Mouse (Mus musculus) CD8-positive naive resting alpha-beta T cell, adult 2 months (primary cell): ENCODE results near the gene Igf1.

Experiments used
- DNase-seq, 2 experiments: peaks; one replicate each; pipeline ENCODE4 v3.0.0; 2022; ENCODE audit warnings: low read depth in 2 of 2, low spot score in 2 of 2

Igf1 gene

DNA sequence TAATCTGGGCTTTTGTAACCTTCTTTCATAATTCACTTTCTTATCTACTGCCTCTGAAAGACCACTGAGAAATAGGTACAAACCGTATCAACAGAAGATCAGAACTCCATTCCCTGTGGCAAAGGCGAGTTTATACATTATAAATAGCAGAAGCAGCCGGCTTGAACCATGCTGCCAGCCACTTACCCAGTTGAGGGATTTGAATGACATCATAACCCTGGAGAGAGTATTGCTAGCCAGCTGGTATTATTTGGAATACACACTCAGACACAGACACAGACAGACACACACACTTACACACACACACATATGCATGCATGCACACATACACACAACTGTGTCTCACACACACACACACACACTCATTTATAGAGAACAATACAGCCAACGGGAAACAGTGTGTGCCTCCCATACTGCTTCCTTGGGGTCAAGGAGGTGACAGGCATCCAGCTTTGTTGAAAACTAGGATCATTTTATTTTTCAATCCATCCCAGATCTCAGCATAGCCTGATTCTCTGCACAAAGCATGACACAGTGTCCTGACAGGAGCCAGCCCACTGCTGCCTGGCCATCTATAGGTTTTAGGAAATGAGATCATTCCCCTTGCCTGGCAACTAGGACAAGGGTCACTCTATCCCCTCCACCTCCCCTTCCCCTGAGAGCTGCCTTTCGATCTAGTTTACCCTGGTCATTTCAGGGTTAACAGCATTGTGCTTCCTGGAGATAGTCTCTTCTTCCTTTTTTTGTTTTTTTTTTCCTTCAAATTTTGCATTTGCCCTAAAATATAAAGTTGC lies at the start of gene Igf1:
Igf1 (plus strand) TSS at position 253 of the 794 bp plus-strand sequence.
- DNase-seq, result no peak

DNA sequence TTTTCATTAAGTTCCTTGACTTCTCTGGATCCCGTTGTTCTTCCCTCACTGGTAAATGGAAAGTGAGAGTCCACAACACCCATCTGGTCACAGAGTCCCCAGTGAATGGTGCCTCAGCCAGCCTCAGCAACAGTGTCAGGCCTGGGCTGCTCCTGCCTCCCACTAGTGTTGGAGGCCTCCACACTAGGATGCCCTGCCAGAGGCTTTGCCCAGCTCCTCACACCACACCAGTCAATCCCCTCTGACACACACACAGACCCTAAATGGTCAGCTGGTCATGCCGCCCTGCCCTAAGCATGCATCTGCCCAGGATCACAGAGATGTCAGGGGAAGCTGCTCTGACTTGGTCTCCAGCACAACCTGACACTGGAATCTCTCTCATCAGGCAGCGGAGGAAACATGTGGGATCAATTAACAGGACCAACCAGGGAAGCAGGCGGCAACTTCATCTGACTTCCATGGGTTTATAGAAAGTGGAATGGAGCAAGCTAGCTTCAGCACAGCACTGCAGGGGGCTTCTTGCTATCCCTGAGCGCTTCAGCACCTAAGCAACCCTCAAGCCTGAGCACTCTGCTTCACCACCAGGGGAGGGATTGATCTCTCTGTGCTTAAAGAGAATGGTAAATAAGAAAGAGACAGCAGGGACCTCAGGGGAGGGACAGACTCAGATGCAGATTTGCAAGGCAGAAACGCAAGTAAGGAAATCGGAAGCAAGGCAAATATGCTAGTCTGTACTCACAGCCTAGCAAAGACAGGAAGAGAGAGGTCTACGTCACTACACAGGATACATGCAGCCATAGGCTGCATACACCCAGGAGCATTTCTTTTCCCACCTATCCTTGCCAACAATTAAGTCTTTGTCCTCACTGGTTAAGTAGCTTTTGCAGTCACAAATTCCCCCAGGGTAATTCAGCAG lies 45.6 kb upstream of the Igf1 start:
- DNase-seq, result no peak

DNA sequence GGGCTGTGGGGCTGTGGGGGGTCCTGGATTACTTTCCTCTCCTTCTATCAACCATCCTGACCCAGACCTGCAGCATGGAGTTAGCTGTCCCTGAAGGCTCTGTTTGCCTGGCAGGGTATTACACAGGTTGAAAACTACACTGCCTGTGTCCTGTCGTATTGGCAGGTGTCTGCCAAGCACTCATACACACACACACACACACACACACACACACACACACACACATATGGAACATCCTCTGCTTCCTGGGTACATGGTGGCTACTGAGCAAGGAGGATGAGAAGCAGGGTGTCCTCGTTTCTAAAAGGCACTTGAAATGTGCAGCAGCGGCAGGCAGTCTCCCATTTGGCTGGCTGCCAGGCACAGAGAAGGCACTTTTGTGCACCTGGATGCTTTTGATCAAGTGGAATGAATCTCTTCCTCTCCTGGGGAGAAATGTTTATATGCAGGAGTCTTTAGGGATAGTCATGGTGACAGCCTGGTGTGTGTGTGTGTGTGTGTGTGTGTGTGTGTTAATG lies 44.9 kb upstream of the Igf1 start:
- DNase-seq, result no peak

DNA sequence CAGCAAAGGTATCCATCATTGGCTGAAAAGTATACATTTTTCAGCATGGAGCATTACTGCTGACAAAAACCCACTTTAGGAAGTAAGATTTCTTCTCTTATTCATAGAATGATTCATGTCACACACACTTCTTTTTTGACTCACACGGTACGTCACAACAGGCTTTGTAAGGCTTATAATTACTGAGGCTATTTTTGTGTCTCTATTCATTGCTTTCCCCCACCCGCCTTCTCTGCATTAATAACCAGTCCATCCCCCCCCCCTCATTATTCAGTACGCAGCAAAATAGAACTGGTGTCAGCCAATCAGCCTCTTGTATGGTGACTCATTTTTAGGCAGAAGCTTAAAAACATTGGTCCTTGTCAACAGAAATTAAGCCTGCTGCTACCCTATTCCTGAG lies 41.2 kb upstream of the Igf1 start:
- no peak for DNase-seq

DNA sequence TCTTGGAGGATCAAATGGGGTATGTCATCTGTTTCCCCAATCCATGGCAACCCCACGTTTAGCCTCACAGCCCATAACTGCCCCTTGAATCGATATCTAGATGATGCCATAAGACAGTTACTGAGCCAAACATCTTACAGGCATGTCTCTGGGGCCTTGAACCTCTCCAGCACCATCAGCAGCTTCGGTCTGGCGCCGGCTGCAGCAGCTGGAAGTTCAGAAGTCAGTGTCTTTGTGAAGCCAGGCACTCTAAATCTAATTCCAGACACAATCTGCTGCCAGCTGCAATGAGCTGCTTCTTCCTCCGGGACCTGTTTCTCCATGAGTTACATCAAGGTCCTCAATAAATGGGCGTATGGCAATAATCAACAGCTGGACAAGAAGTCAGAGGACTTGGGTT lies 40.3 kb upstream of the Igf1 start:
- DNase-seq, result no peak

DNA sequence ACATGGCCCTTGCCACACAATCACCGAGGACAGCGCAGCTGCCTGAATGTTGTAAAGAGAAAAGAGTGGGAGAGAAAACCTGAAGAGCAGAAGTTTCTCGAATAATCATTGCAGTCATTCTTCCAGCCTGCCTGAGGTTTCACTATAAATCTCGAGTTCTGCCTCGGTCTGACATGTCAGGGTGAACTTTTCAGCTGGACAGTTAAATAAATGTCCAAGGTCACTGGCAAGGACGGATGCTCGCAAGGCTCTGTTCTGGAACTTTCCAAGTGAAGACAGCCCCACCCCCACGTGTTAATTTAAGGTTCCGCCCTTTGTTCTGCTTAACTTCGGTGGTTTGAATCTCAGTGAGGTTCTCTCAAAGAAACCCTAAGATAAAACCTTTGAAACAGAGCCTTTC lies 36.2 kb upstream of the Igf1 start:
- DNase-seq, result no peak

DNA sequence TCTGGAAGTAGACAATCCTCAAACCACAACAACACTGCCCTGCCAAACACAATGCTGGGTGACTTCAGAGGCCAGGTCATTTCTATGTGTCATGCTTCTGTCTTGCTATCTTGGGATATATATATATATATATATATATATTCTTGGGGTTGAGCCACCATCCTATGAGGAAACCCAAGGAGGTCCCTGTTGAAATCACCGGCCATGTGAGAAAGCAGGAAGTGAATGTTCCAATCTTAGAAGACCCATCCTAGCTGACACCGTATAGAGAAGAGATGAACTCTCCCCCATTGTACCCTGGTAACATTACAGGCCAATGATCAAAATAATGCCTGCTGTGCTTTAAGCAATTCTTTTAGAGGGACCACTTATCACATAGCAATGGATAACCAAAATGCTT lies 28.1 kb upstream of the Igf1 start:
- no peak for DNase-seq

DNA sequence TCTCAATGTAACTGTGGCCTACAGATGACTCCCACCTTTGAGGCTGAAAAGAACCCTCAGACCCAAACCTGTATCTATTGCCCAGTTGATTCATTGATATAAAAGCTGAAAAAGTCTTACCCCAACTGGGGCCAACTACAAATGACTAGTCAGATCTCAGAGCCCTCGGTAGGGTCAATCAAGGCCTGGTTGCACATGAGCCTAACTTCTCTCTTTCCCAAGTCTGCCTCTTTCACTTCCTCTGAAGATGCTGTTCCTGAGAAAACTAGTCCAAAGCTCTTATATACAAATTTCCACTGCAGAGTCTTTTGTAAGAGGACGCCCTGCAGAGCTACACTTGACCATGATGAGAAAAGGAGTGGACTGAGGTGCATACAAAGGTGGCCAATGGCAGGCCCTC lies 27.4 kb upstream of the Igf1 start:
- no peak for DNase-seq

DNA sequence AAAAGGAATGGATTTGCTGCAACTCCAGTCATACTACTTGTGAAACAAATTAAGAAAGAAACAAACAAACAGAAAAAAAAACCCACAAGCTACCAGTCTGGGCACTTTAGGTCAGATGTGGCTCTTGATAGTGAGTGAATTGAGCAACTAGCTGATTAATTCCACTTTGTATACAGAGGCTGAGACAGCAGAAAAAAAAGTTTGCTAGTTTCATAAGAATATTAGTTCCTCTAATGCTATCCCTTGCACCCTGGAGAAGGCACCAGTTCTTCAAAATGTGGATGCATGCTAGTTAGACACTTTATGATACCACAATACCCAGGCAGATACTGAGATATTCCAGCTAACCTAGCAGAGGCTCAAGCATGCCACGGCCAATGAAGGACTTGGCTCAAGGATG lies 26.0 kb upstream of the Igf1 start:
- no peak for DNase-seq

DNA sequence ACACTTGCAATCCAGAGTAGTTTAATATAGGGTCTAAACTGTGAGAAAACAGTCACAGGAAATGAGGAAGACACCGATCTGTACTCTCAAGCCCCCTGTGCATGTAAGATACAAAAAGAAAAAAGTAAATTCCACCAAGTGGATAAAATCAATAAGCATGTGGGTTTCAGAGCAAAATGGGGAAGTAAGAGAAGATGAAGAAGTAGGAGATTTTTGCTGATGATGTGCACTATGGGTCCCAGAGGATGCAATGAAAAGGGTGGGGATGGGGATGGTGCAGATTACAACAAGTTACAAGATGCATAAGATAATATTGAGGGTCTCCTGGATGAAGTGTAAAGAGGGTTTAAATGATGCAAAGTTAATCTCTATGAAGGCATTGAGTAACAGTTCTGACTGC lies 18.6 kb upstream of the Igf1 start:
- DNase-seq, result no peak

DNA sequence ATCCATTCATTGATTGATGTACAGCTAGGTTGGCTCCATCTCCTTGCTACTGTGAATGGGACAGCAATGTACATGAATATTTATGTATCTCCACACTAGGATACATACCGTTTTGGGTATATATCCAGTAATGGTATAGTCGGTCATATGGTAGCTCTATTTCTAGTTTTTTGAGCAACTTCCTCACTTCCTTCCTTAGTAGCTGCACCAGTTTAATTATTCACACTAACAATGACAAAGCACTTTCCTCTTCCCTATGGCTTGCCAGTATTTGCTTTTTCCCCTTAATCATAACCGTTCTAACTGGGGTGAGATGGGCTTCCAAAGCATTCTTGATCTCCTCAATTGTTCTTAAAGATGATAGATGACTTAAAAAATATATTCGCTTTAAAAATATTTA lies 15.6 kb upstream of the Igf1 start:
- DNase-seq, result no peak

DNA sequence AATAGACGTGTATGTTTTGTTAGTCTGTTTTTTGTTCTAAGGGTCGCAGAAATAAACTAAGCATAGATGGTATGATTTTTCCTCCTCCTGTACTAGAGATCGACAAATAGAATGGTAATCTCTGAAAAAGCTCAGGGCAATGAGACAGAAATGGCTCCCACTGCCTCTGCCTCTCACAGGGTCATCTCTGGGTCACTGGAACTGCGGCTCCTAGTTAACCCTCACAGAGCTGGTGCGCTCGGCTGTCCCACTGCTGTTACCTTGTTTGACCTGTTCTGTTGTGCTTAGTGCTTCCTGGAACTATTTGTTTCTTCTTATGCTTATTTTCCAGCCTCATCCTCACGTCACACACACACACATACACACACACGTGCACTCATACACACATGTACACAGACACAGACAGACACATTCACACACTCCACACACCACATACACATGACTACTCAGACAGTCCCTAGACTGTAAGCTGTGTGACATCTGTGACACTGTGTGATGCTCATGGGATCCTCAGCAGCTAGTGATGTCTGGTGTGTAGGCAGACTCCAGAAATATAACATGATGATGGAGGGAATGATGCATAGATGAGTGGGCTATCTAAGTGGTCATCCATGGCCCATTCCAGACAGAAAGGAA lies 13.0 kb upstream of the Igf1 start:
- no peak for DNase-seq

DNA sequence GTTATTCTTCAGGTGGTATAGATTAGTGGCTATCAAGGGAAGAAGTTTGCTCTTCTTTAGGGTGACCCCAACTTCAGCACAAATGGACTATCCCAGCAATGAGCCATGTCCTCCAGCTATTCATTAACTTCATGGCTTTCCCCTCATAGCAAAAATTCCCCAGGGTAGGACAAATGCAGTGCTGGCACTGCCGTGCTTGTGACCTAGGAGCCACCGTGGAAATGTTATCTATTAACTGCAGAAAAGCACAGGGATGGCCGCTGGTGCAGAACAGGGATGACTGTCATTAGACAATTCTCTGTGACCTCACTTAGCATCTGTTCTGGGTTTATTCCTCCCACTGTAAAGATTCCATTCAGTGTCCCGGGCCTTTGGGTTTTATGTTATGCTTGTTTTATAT lies 10.2 kb upstream of the Igf1 start:
- no peak for DNase-seq

DNA sequence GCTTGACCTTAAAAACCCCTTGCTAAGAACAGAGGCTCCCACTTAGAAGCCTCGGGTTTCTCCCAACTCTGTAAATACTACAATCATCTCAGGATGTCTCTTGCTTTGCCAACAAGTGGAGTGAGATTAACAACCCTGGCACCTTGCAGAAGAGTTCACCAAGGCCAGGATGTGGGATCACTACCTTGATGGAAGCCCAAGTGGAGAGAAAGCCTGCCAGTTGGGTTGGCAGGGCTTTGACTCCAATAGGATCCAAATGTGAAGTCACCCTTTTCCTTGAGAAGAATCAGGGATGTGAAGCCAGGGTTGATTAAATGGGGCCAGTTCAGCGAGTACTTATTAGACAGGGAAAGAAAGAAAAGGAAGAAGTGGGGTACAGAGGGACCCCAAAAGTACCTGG lies 9.6 kb upstream of the Igf1 start:
- DNase-seq, result no peak

DNA sequence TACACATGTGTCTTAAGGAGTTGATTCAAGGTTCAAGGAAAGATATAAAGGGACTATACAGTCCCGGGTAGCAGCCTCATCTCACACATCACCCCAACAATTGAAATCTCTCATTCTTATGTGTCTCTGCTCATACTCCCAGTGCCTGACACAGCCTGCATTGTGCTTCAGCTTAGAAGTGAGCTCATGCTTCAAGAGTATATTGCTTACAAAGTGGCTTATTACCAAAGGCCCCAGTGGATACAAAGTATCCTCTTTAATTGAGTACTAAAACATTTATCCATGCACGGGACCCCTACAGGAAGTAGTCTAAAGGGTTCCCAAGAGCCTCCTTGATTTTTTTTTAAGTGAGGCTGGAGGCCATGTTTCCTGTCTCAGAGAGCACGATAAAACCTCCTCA lies 6.6 kb upstream of the Igf1 start:
- DNase-seq, result no peak

DNA sequence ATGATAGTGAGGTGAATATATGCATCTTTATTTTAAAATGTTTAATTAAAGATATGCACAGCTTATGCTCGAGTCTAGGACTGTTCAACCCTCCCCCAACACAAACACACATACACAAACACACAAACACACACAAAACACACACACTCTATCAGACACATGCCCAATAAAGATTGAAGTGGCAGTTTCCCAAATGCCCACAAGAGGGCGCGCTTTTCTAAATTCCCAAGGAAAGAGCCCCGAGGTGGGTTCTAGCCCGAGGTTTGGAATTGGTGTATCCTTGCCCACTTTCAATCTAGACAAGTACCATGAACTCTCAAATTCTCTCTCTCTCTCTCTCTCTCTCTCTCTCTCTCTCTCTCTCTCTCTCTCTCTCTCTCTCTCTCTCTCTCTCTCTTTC lies 3.7 kb upstream of the Igf1 start:
- DNase-seq, result peak in 1 of 2 experiments; percentile 2

DNA sequence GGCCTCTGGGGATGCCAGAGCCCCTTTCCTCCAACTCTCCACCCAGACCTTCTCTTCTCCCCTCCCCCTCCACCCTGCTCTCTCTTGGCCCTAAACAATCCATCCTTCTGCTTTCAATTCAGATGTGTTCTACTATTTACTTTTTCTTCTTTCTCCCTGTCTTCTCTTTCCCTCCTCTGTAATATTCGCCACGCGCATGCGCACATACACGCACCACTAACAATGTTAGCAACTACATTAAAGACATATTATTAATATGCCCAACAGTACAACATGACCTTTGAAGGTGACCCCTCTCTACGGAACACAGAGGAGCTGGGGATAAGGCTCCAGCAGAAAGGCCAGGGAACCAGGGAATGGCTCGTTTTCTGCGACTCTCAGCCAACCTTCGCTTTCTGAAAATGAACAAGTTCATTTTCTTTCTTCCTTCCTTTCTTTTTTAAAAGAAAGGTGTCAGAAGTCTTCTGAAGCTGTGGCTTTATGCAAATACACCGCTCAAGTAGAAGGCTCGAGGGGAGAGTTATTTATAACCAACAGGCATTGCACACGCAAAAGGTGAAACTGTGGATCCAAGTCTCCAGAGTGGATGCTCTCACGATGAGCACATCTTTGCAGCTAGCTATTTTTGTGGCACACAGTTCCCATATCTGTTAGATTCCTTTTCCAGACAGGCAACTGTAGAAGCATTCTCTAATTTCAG lies 2.5 kb upstream of the Igf1 start:
- DNase-seq, result no peak

DNA sequence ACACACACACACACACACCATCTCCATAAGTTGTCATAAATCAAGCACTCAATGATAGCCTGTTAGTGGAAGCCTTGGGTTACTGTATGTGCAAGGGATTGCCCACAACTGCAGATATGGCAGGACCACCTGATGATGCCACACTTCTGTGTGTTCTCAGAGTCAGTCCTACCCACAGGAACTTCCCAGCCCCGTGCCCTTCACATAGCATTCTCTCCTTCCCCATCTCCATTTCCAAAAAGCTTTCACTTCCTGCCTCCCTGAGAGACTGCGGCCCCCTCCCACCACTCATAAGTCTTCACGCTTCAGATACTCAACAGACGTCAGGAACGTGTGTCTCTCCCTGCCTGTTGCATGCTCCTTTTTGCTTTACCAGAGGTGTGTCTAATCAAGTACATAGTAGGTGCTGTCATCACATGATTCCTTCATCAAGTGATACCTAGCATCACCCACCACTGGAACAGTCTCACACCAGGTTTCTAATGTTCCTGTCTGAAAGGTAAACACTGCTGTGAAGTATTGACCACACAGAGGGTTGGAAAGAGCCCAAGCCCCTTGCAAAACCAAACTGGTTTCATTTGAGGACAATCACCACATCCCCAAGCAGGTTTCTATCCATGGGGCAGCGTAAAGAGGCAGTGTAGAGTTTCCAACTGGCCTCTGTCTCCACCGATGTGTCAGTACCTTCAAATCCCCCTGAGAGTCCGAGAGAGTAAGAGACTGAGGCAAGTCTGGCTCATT lies 680 bp upstream of the Igf1 start:
- DNase-seq, result no peak

DNA sequence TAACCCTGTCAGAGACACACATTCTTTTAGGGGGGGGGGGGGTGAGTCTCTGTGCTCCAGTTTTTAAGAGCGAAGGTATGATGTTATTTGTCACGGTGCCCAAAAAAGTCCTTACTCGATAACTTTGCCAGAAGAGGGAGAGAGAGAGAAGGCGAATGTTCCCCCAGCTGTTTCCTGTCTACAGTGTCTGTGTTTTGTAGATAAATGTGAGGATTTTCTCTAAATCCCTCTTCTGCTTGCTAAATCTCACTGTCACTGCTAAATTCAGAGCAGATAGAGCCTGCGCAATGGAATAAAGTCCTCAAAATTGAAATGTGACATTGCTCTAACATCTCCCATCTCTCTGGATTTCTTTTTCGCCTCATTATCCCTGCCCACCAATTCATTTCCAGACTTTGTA lies 874 bp downstream of the Igf1 start:
- no peak for DNase-seq

DNA sequence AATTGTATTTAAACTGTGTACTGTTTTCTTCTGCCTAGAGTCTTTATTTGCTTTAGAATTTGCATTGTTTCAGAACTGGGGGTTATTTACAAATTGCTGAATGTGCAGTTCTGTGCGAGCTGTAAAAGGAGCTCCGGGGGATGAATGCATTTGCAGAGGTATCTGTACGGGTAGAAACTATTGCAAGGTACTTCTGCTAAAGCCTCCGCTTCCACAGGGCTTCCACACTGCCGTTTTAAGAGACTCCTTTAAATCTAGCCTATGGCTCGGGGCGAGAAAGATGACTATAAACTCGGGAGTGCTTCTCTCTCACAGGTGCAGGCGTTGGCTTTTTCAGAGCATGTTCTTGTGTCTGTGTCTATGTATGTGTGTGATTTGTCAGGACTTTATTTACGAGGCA lies 1.4 kb downstream of the Igf1 start:
- no peak for DNase-seq
